Mouse (Mus musculus): ENCODE data around the gene Tcerg1l. TPM values are rescaled to one million over a fixed set of nuclear protein-coding genes. Genes with fewer than 3 reads are reported as not detected.

Tcerg1l gene
- polyA plus RNA-seq (2014; fragmentation: Nextera tagmentation; extraction: Ambion mirVana), result 5.9 and 6.5 TPM in 2 replicates

- Histone ChIP-seq H3K4me1 (ENCODE audit: control insufficient read depth, insufficient read depth, low read length) (0 out of 2 replicates have a peak, but pooled peaks cover 4% of the 10 kb centered on the region), H3K4me3 (ENCODE audit: low read depth, low read length) (peak within 1 kb of the TSS; percentile 65), H3K27me3 (ENCODE audit: control insufficient read depth, insufficient read depth, low read length) (0 out of 2 replicates have a peak, but pooled peaks cover 5% of the 10 kb centered on the region), H3K4me2 (ENCODE audit: low read depth) (peak within 1 kb of the TSS; percentile 100), H3K27ac (ENCODE audit: low read depth, low read length) (no peak within 1 kb of the TSS; the same call in 1 of the 2 replicates), H3K36me3 (ENCODE audit: control insufficient read depth, insufficient read depth, low read length) (no peaks in the 10 kb centered on the region), H3K9ac (ENCODE audit: low read length) (peak within 1 kb of the TSS; percentile 63), H3K9me3 (ENCODE audit: control insufficient read depth, low read length) (no peaks in the 10 kb centered on the region)
- under 1% methylated on average over 58 of the region's 76 CpGs for WGBS
- DNase-seq (ENCODE audit: low spot score), result peak; percentile 66
- ATAC-seq (ENCODE audit: insufficient read depth, low FRiP score, low TSS enrichment), result peak; percentile 90
These were observed at the start of gene Tcerg1l for GRCm38 (mm10) chr7:138397485-138398181. Tcerg1l (minus strand) TSS chr7:138397730.

GRCm38 (mm10) chr7:138442096-138442495, 44.6 kb upstream of the Tcerg1l start:
- Histone ChIP-seq H3K27ac (ENCODE audit: low read depth, low read length) (no peak overlapping the region), H3K9me3 (ENCODE audit: control insufficient read depth, low read length) (no peaks in the 10 kb centered on the region), H3K4me3 (ENCODE audit: low read depth, low read length) (no peak overlapping the region), H3K36me3 (ENCODE audit: control insufficient read depth, insufficient read depth, low read length) (no peaks in the 10 kb centered on the region), H3K9ac (ENCODE audit: low read length) (no peak overlapping the region), H3K4me2 (ENCODE audit: low read depth) (no peak overlapping the region), H3K27me3 (ENCODE audit: control insufficient read depth, insufficient read depth, low read length) (no peaks in the 10 kb centered on the region), H3K4me1 (ENCODE audit: control insufficient read depth, insufficient read depth, low read length) (no peaks in the 10 kb centered on the region)
- WGBS, result 78% methylated on average over 4 of the region's 4 CpGs
- ATAC-seq (ENCODE audit: insufficient read depth, low FRiP score, low TSS enrichment) (no peak), DNase-seq (ENCODE audit: low spot score) (no peak)

GRCm38 (mm10) chr7:138432541-138432940, 35.0 kb upstream of the Tcerg1l start:
- no peaks in the 10 kb centered on the region for H3K27me3 ChIP-seq (ENCODE audit: control insufficient read depth, insufficient read depth, low read length)
- H3K9me3 ChIP-seq (ENCODE audit: control insufficient read depth, low read length), result no peaks in the 10 kb centered on the region
- DNase-seq (ENCODE audit: low spot score) (no peak), ATAC-seq (ENCODE audit: insufficient read depth, low FRiP score, low TSS enrichment) (no peak)
- no peak overlapping the region for H3K4me3 ChIP-seq (ENCODE audit: low read depth, low read length)
- H3K36me3 ChIP-seq (ENCODE audit: control insufficient read depth, insufficient read depth, low read length), result no peaks in the 10 kb centered on the region
- no peak overlapping the region for H3K27ac ChIP-seq (ENCODE audit: low read depth, low read length)
- H3K9ac ChIP-seq (ENCODE audit: low read length), result no peak overlapping the region
- no peaks in the 10 kb centered on the region for H3K4me1 ChIP-seq (ENCODE audit: control insufficient read depth, insufficient read depth, low read length)
- no peak overlapping the region for H3K4me2 ChIP-seq (ENCODE audit: low read depth)
- WGBS, result 60% methylated on average over 4 of the region's 4 CpGs

GRCm38 (mm10) chr7:138431456-138431855, 33.9 kb upstream of the Tcerg1l start:
- Histone ChIP-seq H3K36me3 (ENCODE audit: control insufficient read depth, insufficient read depth, low read length) (no peaks in the 10 kb centered on the region), H3K27ac (ENCODE audit: low read depth, low read length) (no peak overlapping the region), H3K27me3 (ENCODE audit: control insufficient read depth, insufficient read depth, low read length) (no peaks in the 10 kb centered on the region), H3K4me2 (ENCODE audit: low read depth) (no peak overlapping the region), H3K4me3 (ENCODE audit: low read depth, low read length) (no peak overlapping the region), H3K4me1 (ENCODE audit: control insufficient read depth, insufficient read depth, low read length) (no peaks in the 10 kb centered on the region), H3K9me3 (ENCODE audit: control insufficient read depth, low read length) (no peaks in the 10 kb centered on the region), H3K9ac (ENCODE audit: low read length) (no peak overlapping the region)
- DNase-seq (ENCODE audit: low spot score) (no peak), ATAC-seq (ENCODE audit: insufficient read depth, low FRiP score, low TSS enrichment) (no peak)

GRCm38 (mm10) chr7:138429916-138430315, 32.4 kb upstream of the Tcerg1l start:
- Histone ChIP-seq H3K4me1 (ENCODE audit: control insufficient read depth, insufficient read depth, low read length) (no peaks in the 10 kb centered on the region), H3K4me2 (ENCODE audit: low read depth) (no peak overlapping the region), H3K9ac (ENCODE audit: low read length) (no peak overlapping the region), H3K4me3 (ENCODE audit: low read depth, low read length) (no peak overlapping the region), H3K27me3 (ENCODE audit: control insufficient read depth, insufficient read depth, low read length) (no peaks in the 10 kb centered on the region), H3K27ac (ENCODE audit: low read depth, low read length) (no peak overlapping the region), H3K9me3 (ENCODE audit: control insufficient read depth, low read length) (no peaks in the 10 kb centered on the region), H3K36me3 (ENCODE audit: control insufficient read depth, insufficient read depth, low read length) (no peaks in the 10 kb centered on the region)
- WGBS, result 60% methylated on average over 7 of the region's 7 CpGs
- ATAC-seq (ENCODE audit: insufficient read depth, low FRiP score, low TSS enrichment) (no peak), DNase-seq (ENCODE audit: low spot score) (no peak)

GRCm38 (mm10) chr7:138428826-138429225, 31.3 kb upstream of the Tcerg1l start:
- DNase-seq (ENCODE audit: low spot score), result peak; percentile 37
- Histone ChIP-seq H3K36me3 (ENCODE audit: control insufficient read depth, insufficient read depth, low read length) (no peaks in the 10 kb centered on the region), H3K4me1 (ENCODE audit: control insufficient read depth, insufficient read depth, low read length) (no peaks in the 10 kb centered on the region), H3K4me2 (ENCODE audit: low read depth) (no peak overlapping the region), H3K27me3 (ENCODE audit: control insufficient read depth, insufficient read depth, low read length) (no peaks in the 10 kb centered on the region), H3K4me3 (ENCODE audit: low read depth, low read length) (no peak overlapping the region), H3K27ac (ENCODE audit: low read depth, low read length) (no peak overlapping the region), H3K9ac (ENCODE audit: low read length) (no peak overlapping the region), H3K9me3 (ENCODE audit: control insufficient read depth, low read length) (no peaks in the 10 kb centered on the region)
- 31% methylated on average over 1 of the region's 1 CpGs for WGBS
- no peak for ATAC-seq (ENCODE audit: insufficient read depth, low FRiP score, low TSS enrichment)

GRCm38 (mm10) chr7:138427441-138427840, 29.9 kb upstream of the Tcerg1l start:
- H3K4me3 ChIP-seq (ENCODE audit: low read depth, low read length), result no peak overlapping the region
- ATAC-seq (ENCODE audit: insufficient read depth, low FRiP score, low TSS enrichment) (no peak), DNase-seq (ENCODE audit: low spot score) (peak; percentile 33)
- no peak overlapping the region for H3K27ac ChIP-seq (ENCODE audit: low read depth, low read length)
- no peaks in the 10 kb centered on the region for H3K36me3 ChIP-seq (ENCODE audit: control insufficient read depth, insufficient read depth, low read length)
- H3K9me3 ChIP-seq (ENCODE audit: control insufficient read depth, low read length), result no peaks in the 10 kb centered on the region
- H3K4me1 ChIP-seq (ENCODE audit: control insufficient read depth, insufficient read depth, low read length), result no peaks in the 10 kb centered on the region
- H3K9ac ChIP-seq (ENCODE audit: low read length), result no peak overlapping the region
- no peak overlapping the region for H3K4me2 ChIP-seq (ENCODE audit: low read depth)
- 44% methylated on average over 3 of the region's 3 CpGs for WGBS
- H3K27me3 ChIP-seq (ENCODE audit: control insufficient read depth, insufficient read depth, low read length), result no peaks in the 10 kb centered on the region

- ATAC-seq (ENCODE audit: insufficient read depth, low FRiP score, low TSS enrichment), result no peak
- 79% methylated on average over 5 of the region's 5 CpGs for WGBS
- no peaks in the 10 kb centered on the region for H3K36me3 ChIP-seq (ENCODE audit: control insufficient read depth, insufficient read depth, low read length)
These were observed 16.0 kb upstream of the Tcerg1l start for GRCm38 (mm10) chr7:138413496-138413895.

GRCm38 (mm10) chr7:138401641-138402040, 4.1 kb upstream of the Tcerg1l start:
- Histone ChIP-seq H3K4me1 (ENCODE audit: control insufficient read depth, insufficient read depth, low read length) (0 out of 2 replicates have a peak, but pooled peaks cover 4% of the 10 kb centered on the region), H3K27me3 (ENCODE audit: control insufficient read depth, insufficient read depth, low read length) (0 out of 2 replicates have a peak, but pooled peaks cover 2% of the 10 kb centered on the region), H3K9ac (ENCODE audit: low read length) (no peak overlapping the region), H3K36me3 (ENCODE audit: control insufficient read depth, insufficient read depth, low read length) (no peaks in the 10 kb centered on the region), H3K4me3 (ENCODE audit: low read depth, low read length) (no peak overlapping the region), H3K9me3 (ENCODE audit: control insufficient read depth, low read length) (no peaks in the 10 kb centered on the region), H3K4me2 (ENCODE audit: low read depth) (no peak overlapping the region), H3K27ac (ENCODE audit: low read depth, low read length) (no peak overlapping the region)
- DNase-seq (ENCODE audit: low spot score) (no peak), ATAC-seq (ENCODE audit: insufficient read depth, low FRiP score, low TSS enrichment) (no peak)
- 92% methylated on average over 5 of the region's 5 CpGs for WGBS

More at GRCm38 (mm10) chr7:138413496-138413895, 16.0 kb upstream of the Tcerg1l start:
- Histone ChIP-seq H3K4me2 (ENCODE audit: low read depth) (no peak overlapping the region), H3K9ac (ENCODE audit: low read length) (no peak overlapping the region), H3K27ac (ENCODE audit: low read depth, low read length) (no peak overlapping the region), H3K4me1 (ENCODE audit: control insufficient read depth, insufficient read depth, low read length) (no peaks in the 10 kb centered on the region), H3K9me3 (ENCODE audit: control insufficient read depth, low read length) (no peaks in the 10 kb centered on the region), H3K4me3 (ENCODE audit: low read depth, low read length) (no peak overlapping the region), H3K27me3 (ENCODE audit: control insufficient read depth, insufficient read depth, low read length) (no peaks in the 10 kb centered on the region)
- DNase-seq (ENCODE audit: low spot score), result no peak

Data from neural tube, embryonic 11.5 days (tissue).